Mouse (Mus musculus) cerebellum, adult 2 months (tissue): Measurements from ENCODE around the gene Usp19.

Experiments
- CTCF ChIP-seq: fragments of 200-500 bp; IDR thresholded peaks from 2 replicates; pipeline ENCODE4 v1.5.1; 2011; ENCODE audit warnings: low read depth, mild to moderate bottlenecking, control low read depth, low read length, moderate library complexity, borderline replicate concordance; ENCODE audit not compliant: insufficient read depth
- POLR2A ChIP-seq: fragments of 200-500 bp; IDR thresholded peaks from 2 replicates; pipeline ENCODE4 v1.6.1; 2011; ENCODE audit warnings: low read length, control low read depth, borderline replicate concordance; ENCODE audit not compliant: insufficient read depth

GRCm38 (mm10) chr9:108489702-108490558, 472 bp upstream of the Usp19 start:
- TF ChIP-seq POLR2A (no peak), CTCF (no peak)
